ENCODE assay signal across 11 mouse cellular contexts in genomic region chr3:36310642-36311267, GRCm38 (mm10).
DNase-seq lines count a peak whose midpoint lies in the region; ATAC-seq lines count a peak whose summit lies in the region.
"Had no signal": no experiment of that assay in that cellular context is flagged by ENCODE, and none has a peak within 500 bp of the region (broad histone marks: within the 10 kb centered on the region; RNA-seq: fewer than 3 reads in every experiment).

No protein-coding gene starts in this region.

- no peaks in the 10 kb centered on the region for H3K4me1 ChIP-seq in heart, embryonic 12.5 days (replicated peaks)
- no peaks in the 10 kb centered on the region for H3K4me1 ChIP-seq in hindbrain, embryonic 11.5 days (replicated peaks; ENCODE audit: control insufficient read depth, insufficient read depth, low read length)
- H3K4me1 ChIP-seq in midbrain, embryonic 13.5 days (replicated peaks): peaks cover 9% of the 10 kb centered on the region; the same call in 1 of the 2 replicates
- H3K4me1 ChIP-seq: liver, embryonic 15.5 days; stomach, embryonic 15.5 days had no signal

- no peak overlapping the region for H3K9ac ChIP-seq in heart, embryonic 12.5 days
- no peak overlapping the region for H3K9ac ChIP-seq in hindbrain, embryonic 11.5 days (ENCODE audit: low read depth, low read length)
- no peak overlapping the region for H3K9ac ChIP-seq in midbrain, embryonic 13.5 days (replicated peaks)
- H3K9ac ChIP-seq: liver, embryonic 15.5 days; stomach, embryonic 15.5 days had no signal

- no peak for DNase-seq in heart, postnatal 10 days
- DNase-seq in embryo, embryonic 10.5 days (ENCODE audit: low spot score): peak; percentile 49
- DNase-seq in hindbrain, embryonic 11.5 days (ENCODE audit: low spot score): peak; percentile 21
- DNase-seq in ovary, postnatal 14 days (ENCODE audit: low spot score): no peak
- no peak for DNase-seq in cerebellum, adult 11-12 months
- DNase-seq in layer of hippocampus, postnatal 25 days (ENCODE audit: extremely low spot score in 1 of 2, low spot score in 1 of 2): no peak
- DNase-seq: cerebellum, adult 9-11 months had no signal

- H3K36me3 ChIP-seq in heart, embryonic 12.5 days: no peaks in the 10 kb centered on the region
- no peaks in the 10 kb centered on the region for H3K36me3 ChIP-seq in hindbrain, embryonic 11.5 days (ENCODE audit: control insufficient read depth, insufficient read depth, low read length)
- no peaks in the 10 kb centered on the region for H3K36me3 ChIP-seq in midbrain, embryonic 13.5 days
- H3K36me3 ChIP-seq: liver, embryonic 15.5 days; stomach, embryonic 15.5 days had no signal

- no peaks in the 10 kb centered on the region for H3K27me3 ChIP-seq in heart, embryonic 12.5 days (replicated peaks)
- no peaks in the 10 kb centered on the region for H3K27me3 ChIP-seq in hindbrain, embryonic 11.5 days (ENCODE audit: control insufficient read depth, insufficient read depth, low read length)
- H3K27me3 ChIP-seq in midbrain, embryonic 13.5 days: no peaks in the 10 kb centered on the region
- H3K27me3 ChIP-seq: liver, embryonic 15.5 days; stomach, embryonic 15.5 days had no signal

- 5% methylated on average over 9 of the region's 9 CpGs for WGBS in heart, embryonic 12.5 days
- 3% methylated on average over 9 of the region's 9 CpGs for WGBS in hindbrain, embryonic 11.5 days
- under 1% methylated on average over 9 of the region's 9 CpGs for WGBS in midbrain, embryonic 13.5 days

- peaks cover 3% of the 10 kb centered on the region; the same call in 1 of the 2 replicates for H3K9me3 ChIP-seq in heart, embryonic 12.5 days (replicated peaks)
- H3K9me3 ChIP-seq in hindbrain, embryonic 11.5 days (ENCODE audit: control insufficient read depth, low read length): no peaks in the 10 kb centered on the region
- no peaks in the 10 kb centered on the region for H3K9me3 ChIP-seq in midbrain, embryonic 13.5 days
- H3K9me3 ChIP-seq: liver, embryonic 15.5 days; stomach, embryonic 15.5 days had no signal

- H3K4me2 ChIP-seq in heart, embryonic 12.5 days: peak overlapping the region; percentile 47
- peak overlapping the region; percentile 28 for H3K4me2 ChIP-seq in hindbrain, embryonic 11.5 days (replicated peaks; ENCODE audit: low read depth, low read length)
- peak overlapping the region; percentile 43 for H3K4me2 ChIP-seq in midbrain, embryonic 13.5 days (replicated peaks)
- H3K4me2 ChIP-seq: liver, embryonic 15.5 days; stomach, embryonic 15.5 days had no signal

- peak overlapping the region; percentile 3; the same call in 1 of the 2 replicates for H3K4me3 ChIP-seq in heart, embryonic 12.5 days
- H3K4me3 ChIP-seq in hindbrain, embryonic 11.5 days (ENCODE audit: low read depth, low read length): no peak overlapping the region
- peak overlapping the region; percentile 7; the same call in 1 of the 2 replicates for H3K4me3 ChIP-seq in midbrain, embryonic 13.5 days (replicated peaks)
- H3K4me3 ChIP-seq: liver, embryonic 15.5 days; stomach, embryonic 15.5 days had no signal

- no peak for ATAC-seq in heart, embryonic 12.5 days (ENCODE audit: insufficient number of reproducible peaks, low FRiP score)
- ATAC-seq in hindbrain, embryonic 11.5 days (ENCODE audit: low FRiP score): 0 out of 2 replicates have a peak, but pooled peaks have one; percentile 33
- no peak for ATAC-seq in midbrain, embryonic 13.5 days

- no peak overlapping the region for H3K27ac ChIP-seq in heart, embryonic 12.5 days (ENCODE audit: poor library complexity, severe bottlenecking)
- H3K27ac ChIP-seq in hindbrain, embryonic 11.5 days (ENCODE audit: low read depth, low read length): no peak overlapping the region
- H3K27ac ChIP-seq in midbrain, embryonic 13.5 days: no peak overlapping the region
- H3K27ac ChIP-seq: liver, embryonic 15.5 days; stomach, embryonic 15.5 days had no signal

- intact Hi-C loops in heart, postnatal 10 days (cut with DNase I): no loop called here

Comparison
In these comparisons a context has a peak if more than half of its experiments do, and no peak if none do; other contexts are left out.
1. DNase-seq: peak in embryo, embryonic 10.5 days (single experiment) and hindbrain, embryonic 11.5 days (single experiment); none in heart, postnatal 10 days (0 of 2), ovary, postnatal 14 days (single experiment), cerebellum, adult 11-12 months (single experiment) and layer of hippocampus, postnatal 25 days (0 of 2).
2. Peak in every context shown above with its lines, with median percentiles within 50 percentile points of each other: H3K4me2 ChIP-seq.